Mouse (Mus musculus) gastrocnemius, postnatal 25 days (tissue): ENCODE measurements around the gene Acsm4. TPM values are rescaled to one million over a fixed set of nuclear protein-coding genes. Genes with fewer than 3 reads are reported as not detected.

Experiments
- DNase-seq: peaks from one replicate; pipeline ENCODE4 v3.0.0; 2022
- total RNA-seq, 2 experiments: library from RNA; stranded (reverse); gene quantifications; 1 replicate in 1 of 2; 2 replicates in 1 of 2; pipeline ENCODE4 v1.2.3; 2021

Gene Acsm4
- total RNA-seq, 2 experiments from 2014 or later, result not detected

DNA sequence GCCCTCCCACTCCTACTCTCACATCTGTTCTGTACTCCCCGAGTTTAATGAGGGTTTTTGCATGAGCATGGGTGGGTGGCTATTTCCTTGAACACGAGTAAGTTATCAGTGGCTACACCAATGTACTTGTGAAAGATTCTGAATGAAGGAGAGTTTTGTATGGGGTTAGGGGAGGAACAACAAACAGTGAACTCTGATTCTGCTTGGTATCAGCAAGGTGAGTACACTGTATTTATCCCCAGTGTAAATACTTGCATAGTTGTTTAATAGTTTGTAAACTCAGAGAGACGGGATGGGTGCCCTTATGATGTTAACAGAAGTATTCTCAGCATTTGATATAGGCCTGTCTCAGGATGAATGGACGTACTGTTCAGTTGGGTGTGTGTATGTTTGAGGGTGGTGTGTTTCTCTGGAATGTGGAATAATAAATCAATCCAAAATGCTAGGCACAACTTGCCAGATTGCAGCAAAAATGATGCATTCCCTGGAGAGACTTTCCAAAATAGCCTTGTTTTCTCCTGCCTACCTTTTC lies 72.4 kb downstream of the Acsm4 start:
- no peak for DNase-seq

Other genes starting within 250 kb of the Acsm4 start
- not detected for gene Gp2, start 230.7 kb upstream of the Acsm4 start, total RNA-seq
- not detected for gene Umod, start 210.7 kb upstream of the Acsm4 start, total RNA-seq
- under 1 TPM; 0.18 to 0.78 TPM for gene Acsm5, start 170.6 kb upstream of the Acsm4 start, total RNA-seq
- gene Pdilt, start 166.5 kb upstream of the Acsm4 start, total RNA-seq, result not detected
- gene Acsm2, start 135.7 kb upstream of the Acsm4 start, total RNA-seq, result not detected
- not detected for gene Acsm1, start 83.0 kb upstream of the Acsm4 start, total RNA-seq
- gene Thumpd1, start 30.8 kb downstream of the Acsm4 start, total RNA-seq, result 10 to 100 TPM; 12.8 to 13.9 TPM
- gene Acsm3, start 70.9 kb downstream of the Acsm4 start, total RNA-seq, result under 1 TPM; 0.18 to 0.19 TPM
- 1 to 10 TPM in 1 of 2 experiments, under 1 TPM in 1; 0.91 to 1.3 TPM for gene Rexo5, start 104.0 kb downstream of the Acsm4 start, total RNA-seq
- gene Eri2, start 104.0 kb downstream of the Acsm4 start, total RNA-seq, result 1 to 10 TPM in 1 of 2 experiments, under 1 TPM in 1; 0.88 to 1.5 TPM
- 1 to 10 TPM; 8.5 to 8.9 TPM for gene Lyrm1, start 205.8 kb downstream of the Acsm4 start, total RNA-seq
- 10 to 100 TPM; 17.6 to 18.8 TPM for gene Dcun1d3, start 206.3 kb downstream of the Acsm4 start, total RNA-seq